Mouse (Mus musculus): ENCODE results near the gene Bicdl1.
"Not testable (repeated sequence)": the region's sequence is repeated elsewhere in the genome, so short reads cannot be mapped to it uniquely, and the experiment has no call there.

Bicdl1 gene

GRCm38 (mm10) chr5:115731001-115731731 lies at the start of gene Bicdl1:
Bicdl1 (minus strand) TSS chr5:115731621.
- DNase-seq (ENCODE audit: low read depth, low spot score), result no peak

- no peak for DNase-seq (ENCODE audit: low read depth, low spot score)
Measured at GRCm38 (mm10) chr5:115776911-115777310, 45.5 kb upstream of the Bicdl1 start.

GRCm38 (mm10) chr5:115775350-115775749 lies 43.9 kb upstream of the Bicdl1 start:
- DNase-seq (ENCODE audit: low read depth, low spot score), result no peak

- no peak for DNase-seq (ENCODE audit: low read depth, low spot score)
Measured at GRCm38 (mm10) chr5:115770048-115770447, 38.6 kb upstream of the Bicdl1 start.

- DNase-seq (ENCODE audit: low read depth, low spot score), result no peak
Measured at GRCm38 (mm10) chr5:115769116-115769515, 37.7 kb upstream of the Bicdl1 start.

- no peak for DNase-seq (ENCODE audit: low read depth, low spot score)
Measured at GRCm38 (mm10) chr5:115766821-115767220, 35.4 kb upstream of the Bicdl1 start.

- DNase-seq (ENCODE audit: low read depth, low spot score), result no peak
Measured at GRCm38 (mm10) chr5:115763981-115764380, 32.6 kb upstream of the Bicdl1 start.

GRCm38 (mm10) chr5:115760903-115761302 lies 29.5 kb upstream of the Bicdl1 start:
- DNase-seq (ENCODE audit: low read depth, low spot score), result no peak

- no peak for DNase-seq (ENCODE audit: low read depth, low spot score)
Measured at GRCm38 (mm10) chr5:115758431-115759180, 27.2 kb upstream of the Bicdl1 start.

GRCm38 (mm10) chr5:115757516-115757915 lies 26.1 kb upstream of the Bicdl1 start:
- DNase-seq (ENCODE audit: low read depth, low spot score), result no peak

- no peak for DNase-seq (ENCODE audit: low read depth, low spot score)
Measured at GRCm38 (mm10) chr5:115755501-115755900, 24.1 kb upstream of the Bicdl1 start.

- no peak for DNase-seq (ENCODE audit: low read depth, low spot score)
Measured at GRCm38 (mm10) chr5:115754831-115755230, 23.4 kb upstream of the Bicdl1 start.

- no peak for DNase-seq (ENCODE audit: low read depth, low spot score)
Measured at GRCm38 (mm10) chr5:115752883-115753282, 21.5 kb upstream of the Bicdl1 start.

GRCm38 (mm10) chr5:115751916-115752315 lies 20.5 kb upstream of the Bicdl1 start:
- not testable (repeated sequence) for DNase-seq (ENCODE audit: low read depth, low spot score)

GRCm38 (mm10) chr5:115748316-115748715 lies 16.9 kb upstream of the Bicdl1 start:
- DNase-seq (ENCODE audit: low read depth, low spot score), result no peak

GRCm38 (mm10) chr5:115745319-115745718 lies 13.9 kb upstream of the Bicdl1 start:
- DNase-seq (ENCODE audit: low read depth, low spot score), result no peak

- DNase-seq (ENCODE audit: low read depth, low spot score), result no peak
Measured at GRCm38 (mm10) chr5:115738032-115738431, 6.6 kb upstream of the Bicdl1 start.

- DNase-seq (ENCODE audit: low read depth, low spot score), result no peak
Measured at GRCm38 (mm10) chr5:115734570-115734969, 3.1 kb upstream of the Bicdl1 start.

GRCm38 (mm10) chr5:115732849-115733216 lies 1.4 kb upstream of the Bicdl1 start:
- DNase-seq (ENCODE audit: low read depth, low spot score), result no peak

GRCm38 (mm10) chr5:115732176-115732848 lies 891 bp upstream of the Bicdl1 start:
- DNase-seq (ENCODE audit: low read depth, low spot score), result peak; percentile 96

- DNase-seq (ENCODE audit: low read depth, low spot score), result no peak
Measured at GRCm38 (mm10) chr5:115731732-115732175, 333 bp upstream of the Bicdl1 start.

- peak; percentile 81 for DNase-seq (ENCODE audit: low read depth, low spot score)
Measured at GRCm38 (mm10) chr5:115730314-115730713, 1.1 kb downstream of the Bicdl1 start.

All from retina, adult 2 months (tissue).